ENCODE assay signal across 7 mouse cellular contexts in the genomic region with DNA sequence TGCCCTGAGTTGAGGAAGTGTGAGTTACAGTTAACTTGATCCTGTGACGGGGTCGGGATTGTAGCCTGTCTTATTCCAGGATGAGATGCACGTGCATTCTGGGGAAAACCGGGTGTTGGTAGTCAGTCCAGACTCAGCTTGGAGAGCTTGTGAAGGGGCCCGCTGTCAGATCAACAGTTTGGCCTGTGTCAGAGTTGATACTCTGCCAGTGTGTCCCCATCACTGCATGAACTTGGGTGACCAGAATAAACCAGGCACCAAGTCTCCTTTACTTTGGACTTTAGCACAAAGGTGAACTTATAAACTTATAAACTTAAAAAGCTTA. TPM values are rescaled to one million over a fixed set of nuclear protein-coding genes. Genes with fewer than 3 reads are reported as not detected.
DNase-seq lines count a peak whose midpoint lies in the region; ATAC-seq and TF ChIP-seq lines count a peak whose summit lies in the region.

No protein-coding gene starts in this region.

- H3K36me3 ChIP-seq in spleen, adult 2 months (ENCODE audit: control insufficient read depth, insufficient read depth, low read length) = peaks cover 3% of the 10 kb centered on the region
- no peaks in the 10 kb centered on the region; the same call in 1 of the 2 replicates for H3K36me3 ChIP-seq in forebrain, embryonic 11.5 days (ENCODE audit: control insufficient read depth, insufficient read depth, low read length)
- peaks cover 18% of the 10 kb centered on the region for H3K36me3 ChIP-seq in limb, embryonic 15.5 days

- peak overlapping the region; percentile 98 for H3K4me3 ChIP-seq in spleen, adult 2 months (ENCODE audit: extremely low read depth, insufficient read depth, insufficient read length)
- H3K4me3 ChIP-seq in forebrain, embryonic 11.5 days (ENCODE audit: low read depth, low read length) = peak overlapping the region; percentile 94
- H3K4me3 ChIP-seq in limb, embryonic 15.5 days = peak overlapping the region; percentile 98

- peak overlapping the region; percentile 96 for H3K4me2 ChIP-seq in forebrain, embryonic 11.5 days (ENCODE audit: low read depth, low read length, severe bottlenecking)
- H3K4me2 ChIP-seq in limb, embryonic 15.5 days = peak overlapping the region; percentile 98

- H3K9ac ChIP-seq in forebrain, embryonic 11.5 days (ENCODE audit: low read length) = peak overlapping the region; percentile 93
- peak overlapping the region; percentile 95 for H3K9ac ChIP-seq in limb, embryonic 15.5 days

- H3K27me3 ChIP-seq in spleen, adult 2 months (ENCODE audit: control insufficient read depth, insufficient read depth, low read length) = no peaks in the 10 kb centered on the region
- no peaks in the 10 kb centered on the region for H3K27me3 ChIP-seq in forebrain, embryonic 11.5 days (ENCODE audit: control insufficient read depth, insufficient read depth, low read length)
- no peaks in the 10 kb centered on the region for H3K27me3 ChIP-seq in limb, embryonic 15.5 days

- no peak for TF ChIP-seq POLR2A in spleen, adult 2 months (IDR thresholded peaks at IDR 0.05; ENCODE audit: low read depth, low read length)

- no peaks in the 10 kb centered on the region for H3K9me3 ChIP-seq in forebrain, embryonic 11.5 days (ENCODE audit: control insufficient read depth, low read length)
- H3K9me3 ChIP-seq in limb, embryonic 15.5 days = no peaks in the 10 kb centered on the region

- no peak for ATAC-seq in forebrain, embryonic 11.5 days (replicated peaks; ENCODE audit: low FRiP score)
- ATAC-seq in limb, embryonic 15.5 days (ENCODE audit: insufficient number of reproducible peaks, low FRiP score, low TSS enrichment, low read depth) = no peak

- no peak for TF ChIP-seq CTCF in spleen, adult 2 months (IDR thresholded peaks at IDR 0.05; ENCODE audit: extremely low read depth, insufficient read depth, insufficient read length, insufficient replicate concordance)

- under 1% methylated on average over 5 of the region's 5 CpGs for WGBS in spleen, adult 2 months
- WGBS in forebrain, embryonic 11.5 days = 3% methylated on average over 5 of the region's 5 CpGs
- WGBS in limb, embryonic 15.5 days = under 1% methylated on average over 5 of the region's 5 CpGs

- peaks cover 26% of the 10 kb centered on the region; the same call in 1 of the 2 replicates for H3K4me1 ChIP-seq in spleen, adult 2 months (ENCODE audit: control insufficient read depth, insufficient read depth, insufficient read length)
- H3K4me1 ChIP-seq in forebrain, embryonic 11.5 days (replicated peaks; ENCODE audit: control insufficient read depth, insufficient read depth, low read length) = peaks cover 14% of the 10 kb centered on the region; the same call in 1 of the 2 replicates
- peaks cover 42% of the 10 kb centered on the region for H3K4me1 ChIP-seq in limb, embryonic 15.5 days

- H3K27ac ChIP-seq in spleen, adult 2 months (ENCODE audit: insufficient read depth, low read length) = peak overlapping the region; percentile 89
- no peak overlapping the region for H3K27ac ChIP-seq in forebrain, embryonic 11.5 days (ENCODE audit: low read depth, low read length)
- peak overlapping the region; percentile 84; the same call in 1 of the 2 replicates for H3K27ac ChIP-seq in limb, embryonic 15.5 days

- DNase-seq in spleen, adult 2 months (ENCODE audit: low read depth in 1 of 2, low spot score in 2 of 2) = no peak
- DNase-seq in spleen, postnatal 10 days (ENCODE audit: low spot score in 2 of 2) = no peak
- no peak for DNase-seq in forebrain, embryonic 11.5 days (ENCODE audit: low spot score)
- no peak for DNase-seq in yolk sac, embryonic 10.5 days (ENCODE audit: low spot score)
- no peak for DNase-seq in ovary, postnatal 36 days (ENCODE audit: low spot score)
- DNase-seq in cerebellum, postnatal 4 days (ENCODE audit: low spot score in 2 of 2) = no peak

RNA-seq across cellular contexts. Expression of gene Trim11, which starts 0.8 kb away (rescaled TPM):
- 55.6 and 62.0 TPM in 2 replicates for polyA plus RNA-seq in spleen, adult 2 months (2012; rRNA removed)
- 17.3 and 20.5 TPM in 2 replicates for polyA plus RNA-seq in forebrain, embryonic 11.5 days (2014; fragmentation: Nextera tagmentation; extraction: Ambion mirVana)
- polyA plus RNA-seq in limb, embryonic 15.5 days (2015; fragmentation: Nextera tagmentation; extraction: Ambion mirVana) = 20.4 and 23.9 TPM in 2 replicates

RNA-seq across cellular contexts. Expression of gene Hist3h2a, which starts 24.2 kb away (rescaled TPM):
- 14.8 and 20.0 TPM in 2 replicates for polyA plus RNA-seq in spleen, adult 2 months (2012; rRNA removed)
- 52.9 and 54.1 TPM in 2 replicates for polyA plus RNA-seq in forebrain, embryonic 11.5 days (2014; fragmentation: Nextera tagmentation; extraction: Ambion mirVana)
- 24.8 and 26.9 TPM in 2 replicates for polyA plus RNA-seq in limb, embryonic 15.5 days (2015; fragmentation: Nextera tagmentation; extraction: Ambion mirVana)

RNA-seq across cellular contexts. Expression of gene Trim17, which starts 24.2 kb away (rescaled TPM):
- 0.06 and 0.23 TPM in 2 replicates for polyA plus RNA-seq in spleen, adult 2 months (2012; rRNA removed)
- 0.21 and 0.75 TPM in 2 replicates for polyA plus RNA-seq in forebrain, embryonic 11.5 days (2014; fragmentation: Nextera tagmentation; extraction: Ambion mirVana)
- polyA plus RNA-seq in limb, embryonic 15.5 days (2015; fragmentation: Nextera tagmentation; extraction: Ambion mirVana) = 0.60 and 0.62 TPM in 2 replicates

RNA-seq across cellular contexts. Expression of gene Hist3h2ba, which starts 29.9 kb away (rescaled TPM):
- polyA plus RNA-seq in spleen, adult 2 months (2012; rRNA removed) = 13.2 and 21.2 TPM in 2 replicates
- polyA plus RNA-seq in forebrain, embryonic 11.5 days (2014; fragmentation: Nextera tagmentation; extraction: Ambion mirVana) = 84.9 and 93.6 TPM in 2 replicates
- 12.6 and 31.7 TPM in 2 replicates for polyA plus RNA-seq in limb, embryonic 15.5 days (2015; fragmentation: Nextera tagmentation; extraction: Ambion mirVana)

RNA-seq across cellular contexts. Expression of gene Rnf187, which starts 40.0 kb away (rescaled TPM):
- 157 and 230 TPM in 2 replicates for polyA plus RNA-seq in spleen, adult 2 months (2012; rRNA removed)
- polyA plus RNA-seq in forebrain, embryonic 11.5 days (2014; fragmentation: Nextera tagmentation; extraction: Ambion mirVana) = 386 and 426 TPM in 2 replicates
- 202 and 230 TPM in 2 replicates for polyA plus RNA-seq in limb, embryonic 15.5 days (2015; fragmentation: Nextera tagmentation; extraction: Ambion mirVana)
